Mouse (Mus musculus): ENCODE results near the gene Rad50.

DNA sequence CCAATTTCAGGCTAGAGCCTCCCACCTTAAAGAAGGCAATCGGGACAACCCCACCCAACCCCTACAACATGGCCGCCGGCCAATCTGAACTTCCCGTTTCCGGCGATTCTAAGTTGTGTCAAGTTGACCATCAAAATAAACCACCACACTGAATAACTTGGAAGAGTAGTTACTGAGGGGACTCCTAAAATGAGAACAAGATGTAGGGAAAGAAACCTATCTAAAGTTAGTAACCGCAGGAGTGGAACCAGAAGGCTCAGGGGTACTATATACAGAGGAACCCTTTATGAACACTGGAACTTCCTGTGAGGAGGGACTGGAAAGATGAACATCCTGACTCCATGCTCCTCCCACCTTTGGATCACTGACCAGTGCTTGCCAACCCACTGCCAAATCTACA lies 24.3 kb upstream of the Rad50 start:
- TF ChIP-seq CTCF (conservative IDR thresholded peaks at IDR 0.05; ENCODE audit: low read length): no peak
- no peak for TF ChIP-seq NANOG (IDR thresholded peaks at IDR 0.05; ENCODE audit: borderline replicate concordance, low read length)
- no peak for TF ChIP-seq POU5F1 (IDR thresholded peaks at IDR 0.05; ENCODE audit: borderline replicate concordance, low read length)
